13 mouse cellular contexts compared by ENCODE assay signal in the genomic region with DNA sequence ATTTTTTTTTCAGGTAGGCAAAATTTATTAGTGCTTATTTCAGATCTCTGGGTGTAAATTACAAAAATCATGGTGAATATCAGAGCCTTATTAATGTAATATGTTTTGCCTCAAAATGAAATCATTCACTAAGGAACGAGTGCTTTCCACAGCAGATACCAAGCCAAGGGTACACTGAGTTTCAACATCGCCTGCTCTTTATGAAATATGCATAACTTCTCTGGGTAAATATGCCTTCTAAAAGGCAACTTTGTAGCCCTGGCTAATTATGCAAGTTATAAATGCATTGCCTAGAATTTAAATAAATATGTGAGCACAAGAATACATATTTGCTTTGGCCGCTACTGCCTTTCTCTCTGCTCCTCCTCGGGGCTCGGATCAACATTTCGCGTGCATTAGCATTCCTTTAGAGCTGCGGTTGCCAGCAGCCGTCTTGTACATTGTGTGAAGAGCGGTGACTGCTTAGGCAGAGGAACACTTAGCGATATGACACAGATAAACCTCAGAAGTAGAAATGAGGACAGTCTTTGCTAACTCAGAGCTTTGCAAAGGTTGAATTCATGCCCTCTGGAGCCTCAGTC.
A peak's percentile ranks its signal among the peaks of the same experiment; 100 is the strongest.
DNase-seq lines count a peak whose midpoint lies in the region; ATAC-seq and TF ChIP-seq lines count a peak whose summit lies in the region.
"Had no signal": no experiment of that assay in that cellular context is flagged by ENCODE, and none has a peak within 500 bp of the region (broad histone marks: within the 10 kb centered on the region; RNA-seq: fewer than 3 reads in every experiment).

No protein-coding gene starts in this region.

- peaks cover 4% of the 10 kb centered on the region; the same call in 1 of the 2 replicates for H3K36me3 ChIP-seq in forebrain, postnatal 0 days (ENCODE audit: insufficient read depth)
- H3K36me3 ChIP-seq in forebrain, embryonic 12.5 days (replicated peaks) = no peaks in the 10 kb centered on the region
- H3K36me3 ChIP-seq in lung, embryonic 16.5 days (ENCODE audit: control insufficient read depth, insufficient read depth, low read length) = no peaks in the 10 kb centered on the region
- H3K36me3 ChIP-seq in liver, postnatal 0 days (replicated peaks; ENCODE audit: insufficient read depth, low read length) = no peaks in the 10 kb centered on the region
- H3K36me3 ChIP-seq: G1E had no signal

- no peak overlapping the region for H3K27ac ChIP-seq in forebrain, postnatal 0 days (ENCODE audit: low read depth, low read length)
- H3K27ac ChIP-seq in forebrain, embryonic 12.5 days = no peak overlapping the region
- no peak overlapping the region for H3K27ac ChIP-seq in lung, embryonic 16.5 days (ENCODE audit: low read length)
- H3K27ac ChIP-seq in liver, postnatal 0 days (ENCODE audit: low read depth) = no peak overlapping the region

- intact Hi-C loops in left cerebral cortex, postnatal 14 days (cut with DNase I) = no loop called here
- intact Hi-C loops in left cerebral cortex, postnatal 4 days (cut with DNase I) = no loop called here

- 22% methylated on average over 11 of the region's 11 CpGs for WGBS in forebrain, postnatal 0 days
- WGBS in forebrain, embryonic 12.5 days = 54% methylated on average over 11 of the region's 11 CpGs
- 21% methylated on average over 11 of the region's 11 CpGs for WGBS in lung, embryonic 16.5 days
- WGBS in liver, postnatal 0 days (ENCODE audit: insufficient replicate concordance) = 65% methylated on average over 11 of the region's 11 CpGs

- peak; percentile 85 for ATAC-seq in forebrain, postnatal 0 days
- ATAC-seq in forebrain, embryonic 12.5 days (ENCODE audit: low FRiP score) = no peak
- ATAC-seq in lung, embryonic 16.5 days (ENCODE audit: low read depth) = 0 out of 2 replicates have a peak, but pooled peaks have one; percentile 47
- no peak for ATAC-seq in liver, postnatal 0 days
- ATAC-seq: activated CD4-positive, CD25-positive, alpha-beta regulatory T cell, adult 4 months had no signal

- H3K9ac ChIP-seq in forebrain, postnatal 0 days = no peak overlapping the region
- no peak overlapping the region for H3K9ac ChIP-seq in forebrain, embryonic 12.5 days
- no peak overlapping the region for H3K9ac ChIP-seq in lung, embryonic 16.5 days (ENCODE audit: low read length)
- no peak overlapping the region for H3K9ac ChIP-seq in liver, postnatal 0 days (replicated peaks)

- H3K9me3 ChIP-seq in forebrain, postnatal 0 days (ENCODE audit: low read length) = no peaks in the 10 kb centered on the region
- H3K9me3 ChIP-seq in forebrain, embryonic 12.5 days = no peaks in the 10 kb centered on the region
- no peaks in the 10 kb centered on the region for H3K9me3 ChIP-seq in lung, embryonic 16.5 days (ENCODE audit: control insufficient read depth, low read length)
- no peaks in the 10 kb centered on the region for H3K9me3 ChIP-seq in liver, postnatal 0 days (ENCODE audit: low read length)
- H3K9me3 ChIP-seq: G1E had no signal

- H3K4me2 ChIP-seq in forebrain, postnatal 0 days (ENCODE audit: low read depth) = no peak overlapping the region
- H3K4me2 ChIP-seq in forebrain, embryonic 12.5 days = no peak overlapping the region
- no peak overlapping the region; the same call in 1 of the 2 replicates for H3K4me2 ChIP-seq in lung, embryonic 16.5 days (ENCODE audit: low read depth, low read length)
- no peak overlapping the region for H3K4me2 ChIP-seq in liver, postnatal 0 days (ENCODE audit: low read depth, low read length)
- H3K4me2 ChIP-seq: heart, embryonic 11.5 days had no signal

- DNase-seq in forebrain, postnatal 0 days = peak; percentile 55
- peak; percentile 26 to 31 for DNase-seq in left cerebral cortex, postnatal 14 days (ENCODE audit: low spot score in 2 of 2)
- DNase-seq in left cerebral cortex, postnatal 4 days = no peak
- DNase-seq in brain, adult 2 months (ENCODE audit: low read depth, low spot score) = peak; percentile 53
- no peak for DNase-seq in liver, postnatal 0 days
- DNase-seq in urinary bladder, postnatal 25 days (ENCODE audit: low spot score) = no peak
- DNase-seq: B cell, adult 2 months; cerebellum, postnatal 10 days had no signal

- no peak for TF ChIP-seq CTCF in forebrain, postnatal 0 days (IDR thresholded peaks at IDR 0.05; ENCODE audit: low read depth)
- no peak for TF ChIP-seq CTCF in liver, postnatal 0 days (IDR thresholded peaks at IDR 0.05; ENCODE audit: low read depth)

- H3K27me3 ChIP-seq in forebrain, postnatal 0 days (ENCODE audit: insufficient read depth, low read length) = no peaks in the 10 kb centered on the region
- no peaks in the 10 kb centered on the region for H3K27me3 ChIP-seq in forebrain, embryonic 12.5 days
- no peaks in the 10 kb centered on the region for H3K27me3 ChIP-seq in lung, embryonic 16.5 days (ENCODE audit: control insufficient read depth, insufficient read depth, low read depth, low read length)
- H3K27me3 ChIP-seq in liver, postnatal 0 days (ENCODE audit: insufficient read depth, low read length) = no peaks in the 10 kb centered on the region

- H3K4me3 ChIP-seq in forebrain, postnatal 0 days (ENCODE audit: low read depth, low read length) = no peak overlapping the region
- H3K4me3 ChIP-seq in forebrain, embryonic 12.5 days (replicated peaks) = no peak overlapping the region
- no peak overlapping the region for H3K4me3 ChIP-seq in lung, embryonic 16.5 days (ENCODE audit: low read length)
- no peak overlapping the region for H3K4me3 ChIP-seq in liver, postnatal 0 days (ENCODE audit: low read depth, low read length)

- no peaks in the 10 kb centered on the region for H3K4me1 ChIP-seq in forebrain, postnatal 0 days (ENCODE audit: insufficient read depth)
- H3K4me1 ChIP-seq in forebrain, embryonic 12.5 days = peaks cover 8% of the 10 kb centered on the region; the same call in 1 of the 2 replicates
- peaks cover 3% of the 10 kb centered on the region for H3K4me1 ChIP-seq in lung, embryonic 16.5 days (replicated peaks; ENCODE audit: control insufficient read depth, insufficient read depth, low read length)
- peaks cover 3% of the 10 kb centered on the region; the same call in 1 of the 2 replicates for H3K4me1 ChIP-seq in liver, postnatal 0 days (ENCODE audit: insufficient read depth)

- no peak for TF ChIP-seq EP300 in liver, postnatal 0 days (IDR thresholded peaks at IDR 0.05; ENCODE audit: low read depth)

Comparison
In these comparisons a context has a peak if more than half of its experiments do, and no peak if none do; other contexts are left out.
1. ATAC-seq: peak in forebrain, postnatal 0 days (single experiment) and lung, embryonic 16.5 days (single experiment); none in forebrain, embryonic 12.5 days (single experiment) and liver, postnatal 0 days (single experiment).
2. DNase-seq: peak in forebrain, postnatal 0 days (single experiment), left cerebral cortex, postnatal 14 days (2 of 2) and brain, adult 2 months (single experiment); none in left cerebral cortex, postnatal 4 days (single experiment), liver, postnatal 0 days (single experiment) and urinary bladder, postnatal 25 days (single experiment).